Mouse (Mus musculus): Measurements from ENCODE around the gene Ifi27l2b. TPM values are rescaled to one million over a fixed set of nuclear protein-coding genes. Genes with fewer than 3 reads are reported as not detected.

The Ifi27l2b gene
- polyA plus RNA-seq, 1 experiment, result 0.11 TPM

GRCm38 (mm10) chr12:103407720-103408119, 49.3 kb downstream of the Ifi27l2b start, which contains the start of gene 9330161L09Rik:
Gene 9330161L09Rik (minus strand): TSS chr12:103407820.
- TF ChIP-seq CTCF (IDR thresholded peaks at IDR 0.05; ENCODE audit: insufficient read depth, low read length) (no peak), POLR2A (IDR thresholded peaks at IDR 0.05; ENCODE audit: borderline replicate concordance, extremely low read depth, low read depth, low read length) (no peak)
- no peak for DNase-seq
- Histone ChIP-seq H3K4me3 (replicated peaks; ENCODE audit: extremely low read depth, low read depth, low read length) (no peak within 1 kb of the TSS), H3K4me1 (ENCODE audit: control insufficient read depth, insufficient read depth, low read length) (no peaks in the 10 kb centered on the region)
- WGBS, result 81% methylated on average over 4 of the region's 4 CpGs

DNA sequence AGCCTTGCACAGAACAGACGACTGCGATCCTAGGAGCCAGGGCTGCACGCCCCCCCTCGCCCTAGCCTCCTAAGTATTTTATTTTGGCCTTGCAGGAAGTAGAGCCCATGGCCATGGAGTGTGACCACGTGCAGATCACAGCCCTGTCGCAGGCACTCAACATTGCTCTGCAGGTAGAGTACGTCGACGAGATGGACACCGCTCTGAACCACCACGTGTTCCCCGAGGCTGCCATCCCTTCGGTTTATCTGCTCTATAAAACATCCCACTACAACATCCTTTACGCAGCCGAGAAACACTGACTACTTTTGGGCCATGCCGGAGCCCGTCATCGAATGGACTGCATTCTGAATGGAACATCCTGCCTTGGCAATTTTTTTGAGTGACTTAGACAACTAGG, 52.9 kb downstream of the Ifi27l2b start:
- 86% methylated on average over 18 of the region's 18 CpGs for WGBS
- TF ChIP-seq POLR2A (IDR thresholded peaks at IDR 0.05; ENCODE audit: borderline replicate concordance, extremely low read depth, low read depth, low read length), result no peak
- no peak for TF ChIP-seq CTCF (IDR thresholded peaks at IDR 0.05; ENCODE audit: insufficient read depth, low read length)
- no peak for DNase-seq
- Histone ChIP-seq H3K4me3 (replicated peaks; ENCODE audit: extremely low read depth, low read depth, low read length) (no peak overlapping the region), H3K4me1 (ENCODE audit: control insufficient read depth, insufficient read depth, low read length) (no peaks in the 10 kb centered on the region)

Other genes starting within 250 kb of the Ifi27l2b start
- 0.70 and 1.0 TPM in 2 replicates for gene Prima1, start 215.1 kb downstream of the Ifi27l2b start, polyA plus RNA-seq (2012; rRNA removed)
- gene Fam181a, start 146.2 kb downstream of the Ifi27l2b start, polyA plus RNA-seq (2012; rRNA removed), result 0.47 and 1.00 TPM in 2 replicates
- gene Asb2, start 101.2 kb downstream of the Ifi27l2b start, polyA plus RNA-seq (2012; rRNA removed), result 24.4 and 35.1 TPM in 2 replicates
- 5.0 and 10.4 TPM in 2 replicates for gene Otub2, start 68.5 kb downstream of the Ifi27l2b start, polyA plus RNA-seq (2012; rRNA removed)
- gene 9330161L09Rik, start 49.4 kb downstream of the Ifi27l2b start, polyA plus RNA-seq (2012; rRNA removed), result 0.96 and 1.2 TPM in 2 replicates
- 33.4 and 35.6 TPM in 2 replicates for gene Ddx24, start 31.4 kb downstream of the Ifi27l2b start, polyA plus RNA-seq (2012; rRNA removed)
- gene Ifi27, start 23.0 kb downstream of the Ifi27l2b start, polyA plus RNA-seq (2012; rRNA removed), result 339 and 380 TPM in 2 replicates
- gene Ifi27l2a, start 13.5 kb downstream of the Ifi27l2b start, polyA plus RNA-seq (2012; rRNA removed), result 319 and 789 TPM in 2 replicates
- gene Ppp4r4, start 75.1 kb upstream of the Ifi27l2b start, polyA plus RNA-seq (2012; rRNA removed), result 3.1 and 4.3 TPM in 2 replicates
- gene Serpina10, start 174.2 kb upstream of the Ifi27l2b start, polyA plus RNA-seq (2012; rRNA removed), result 0.10 and 0.22 TPM in 2 replicates
- 0.07 TPM in 1 of 2 replicates, not detected in the other for gene Serpina6, start 200.0 kb upstream of the Ifi27l2b start, polyA plus RNA-seq (2012; rRNA removed)
- gene Serpina16, start 218.9 kb upstream of the Ifi27l2b start, polyA plus RNA-seq (2012; rRNA removed), result not detected in 2 replicates
- not detected in 2 replicates for gene Serpina1f, start 238.3 kb upstream of the Ifi27l2b start, polyA plus RNA-seq (2012; rRNA removed)

All from lung, adult 2 months (tissue).